Mouse (Mus musculus): ENCODE measurements around the gene Gm9922. TPM values are rescaled to one million over a fixed set of nuclear protein-coding genes. Genes with fewer than 3 reads are reported as not detected.

The Gm9922 gene
- polyA plus RNA-seq, 1 experiment from 2014 or later = not detected

- no peak overlapping the region for H3K27ac ChIP-seq (ENCODE audit: low read length)
- H3K36me3 ChIP-seq (ENCODE audit: control insufficient read depth, insufficient read depth) = no peaks in the 10 kb centered on the region
- H3K4me2 ChIP-seq (ENCODE audit: low read depth, low read length) = no peak overlapping the region
- H3K27me3 ChIP-seq (ENCODE audit: control insufficient read depth, insufficient read depth, low read depth, low read length) = no peaks in the 10 kb centered on the region
- no peaks in the 10 kb centered on the region for H3K9me3 ChIP-seq (replicated peaks; ENCODE audit: control insufficient read depth, low read length)
- H3K4me1 ChIP-seq (ENCODE audit: control insufficient read depth, low read depth, low read length) = no peaks in the 10 kb centered on the region
- no peak overlapping the region for H3K9ac ChIP-seq (ENCODE audit: low read depth, low read length)
- H3K4me3 ChIP-seq (ENCODE audit: low read depth, low read length) = no peak overlapping the region
- ATAC-seq (ENCODE audit: low read depth) = no peak
- 62% methylated on average over 2 of the region's 2 CpGs for WGBS (ENCODE audit: insufficient replicate concordance)
Observed at GRCm38 (mm10) chr14:101714414-101714813, 15.2 kb downstream of the Gm9922 start.

- H3K27ac ChIP-seq (ENCODE audit: low read length) = no peak overlapping the region
- H3K9ac ChIP-seq (ENCODE audit: low read depth, low read length) = no peak overlapping the region
- H3K4me1 ChIP-seq (ENCODE audit: control insufficient read depth, low read depth, low read length) = no peaks in the 10 kb centered on the region
- H3K4me2 ChIP-seq (ENCODE audit: low read depth, low read length) = no peak overlapping the region
- H3K4me3 ChIP-seq (ENCODE audit: low read depth, low read length) = no peak overlapping the region
- no peaks in the 10 kb centered on the region for H3K27me3 ChIP-seq (ENCODE audit: control insufficient read depth, insufficient read depth, low read depth, low read length)
- ATAC-seq (ENCODE audit: low read depth) = no peak
- WGBS (ENCODE audit: insufficient replicate concordance) = 57% methylated on average over 5 of the region's 5 CpGs
- H3K36me3 ChIP-seq (ENCODE audit: control insufficient read depth, insufficient read depth) = no peaks in the 10 kb centered on the region
- no peaks in the 10 kb centered on the region for H3K9me3 ChIP-seq (replicated peaks; ENCODE audit: control insufficient read depth, low read length)
Observed at GRCm38 (mm10) chr14:101707088-101707487, 22.5 kb downstream of the Gm9922 start.

GRCm38 (mm10) chr14:101704479-101704878, 25.1 kb downstream of the Gm9922 start:
- H3K4me3 ChIP-seq (ENCODE audit: low read depth, low read length) = no peak overlapping the region
- no peaks in the 10 kb centered on the region for H3K4me1 ChIP-seq (ENCODE audit: control insufficient read depth, low read depth, low read length)
- H3K9me3 ChIP-seq (replicated peaks; ENCODE audit: control insufficient read depth, low read length) = no peaks in the 10 kb centered on the region
- no peak overlapping the region for H3K9ac ChIP-seq (ENCODE audit: low read depth, low read length)
- whole genome bisulfite sequencing (ENCODE audit: insufficient replicate concordance) = 53% methylated on average over 4 of the region's 4 CpGs
- no peaks in the 10 kb centered on the region for H3K27me3 ChIP-seq (ENCODE audit: control insufficient read depth, insufficient read depth, low read depth, low read length)
- H3K36me3 ChIP-seq (ENCODE audit: control insufficient read depth, insufficient read depth) = no peaks in the 10 kb centered on the region
- no peak for ATAC-seq (ENCODE audit: low read depth)
- no peak overlapping the region for H3K27ac ChIP-seq (ENCODE audit: low read length)
- no peak overlapping the region for H3K4me2 ChIP-seq (ENCODE audit: low read depth, low read length)

GRCm38 (mm10) chr14:101688406-101688805, 41.2 kb downstream of the Gm9922 start:
- H3K27me3 ChIP-seq (ENCODE audit: control insufficient read depth, insufficient read depth, low read depth, low read length) = no peaks in the 10 kb centered on the region
- 72% methylated on average over 2 of the region's 2 CpGs for WGBS (ENCODE audit: insufficient replicate concordance)
- no peak overlapping the region for H3K9ac ChIP-seq (ENCODE audit: low read depth, low read length)
- no peak overlapping the region for H3K27ac ChIP-seq (ENCODE audit: low read length)
- H3K4me2 ChIP-seq (ENCODE audit: low read depth, low read length) = no peak overlapping the region
- ATAC-seq (ENCODE audit: low read depth) = no peak
- H3K36me3 ChIP-seq (ENCODE audit: control insufficient read depth, insufficient read depth) = no peaks in the 10 kb centered on the region
- no peaks in the 10 kb centered on the region for H3K4me1 ChIP-seq (ENCODE audit: control insufficient read depth, low read depth, low read length)
- H3K9me3 ChIP-seq (replicated peaks; ENCODE audit: control insufficient read depth, low read length) = no peaks in the 10 kb centered on the region
- H3K4me3 ChIP-seq (ENCODE audit: low read depth, low read length) = no peak overlapping the region

- H3K4me2 ChIP-seq (ENCODE audit: low read depth, low read length) = no peak overlapping the region
- H3K9me3 ChIP-seq (replicated peaks; ENCODE audit: control insufficient read depth, low read length) = no peaks in the 10 kb centered on the region
- ATAC-seq (ENCODE audit: low read depth) = no peak
- H3K9ac ChIP-seq (ENCODE audit: low read depth, low read length) = no peak overlapping the region
- H3K27ac ChIP-seq (ENCODE audit: low read length) = no peak overlapping the region
- H3K4me1 ChIP-seq (ENCODE audit: control insufficient read depth, low read depth, low read length) = no peaks in the 10 kb centered on the region
- no peak overlapping the region for H3K4me3 ChIP-seq (ENCODE audit: low read depth, low read length)
- H3K36me3 ChIP-seq (ENCODE audit: control insufficient read depth, insufficient read depth) = no peaks in the 10 kb centered on the region
- no peaks in the 10 kb centered on the region for H3K27me3 ChIP-seq (ENCODE audit: control insufficient read depth, insufficient read depth, low read depth, low read length)
- WGBS (ENCODE audit: insufficient replicate concordance) = 75% methylated on average over 6 of the region's 6 CpGs
Observed at GRCm38 (mm10) chr14:101687696-101688095, 41.9 kb downstream of the Gm9922 start.

Other genes starting within 250 kb of the Gm9922 start
- 1.5 and 2.0 TPM in 2 replicates for gene Tbc1d4, start 120.6 kb downstream of the Gm9922 start, polyA plus RNA-seq (2015; fragmentation: Nextera tagmentation; extraction: Ambion mirVana)
- 35.7 and 41.1 TPM in 2 replicates for gene Commd6, start 89.1 kb downstream of the Gm9922 start, polyA plus RNA-seq (2015; fragmentation: Nextera tagmentation; extraction: Ambion mirVana)
- 40.3 and 43.6 TPM in 2 replicates for gene Uchl3, start 75.8 kb downstream of the Gm9922 start, polyA plus RNA-seq (2015; fragmentation: Nextera tagmentation; extraction: Ambion mirVana)
- 2.9 and 3.6 TPM in 2 replicates for gene Lmo7, start 143 bp upstream of the Gm9922 start, polyA plus RNA-seq (2015; fragmentation: Nextera tagmentation; extraction: Ambion mirVana)